Mouse (Mus musculus): ENCODE data around the gene Atp5f1.
"Not testable (repeated sequence)": the region's sequence is repeated elsewhere in the genome, so short reads cannot be mapped to it uniquely, and the experiment has no call there.

Atp5f1 gene

DNA sequence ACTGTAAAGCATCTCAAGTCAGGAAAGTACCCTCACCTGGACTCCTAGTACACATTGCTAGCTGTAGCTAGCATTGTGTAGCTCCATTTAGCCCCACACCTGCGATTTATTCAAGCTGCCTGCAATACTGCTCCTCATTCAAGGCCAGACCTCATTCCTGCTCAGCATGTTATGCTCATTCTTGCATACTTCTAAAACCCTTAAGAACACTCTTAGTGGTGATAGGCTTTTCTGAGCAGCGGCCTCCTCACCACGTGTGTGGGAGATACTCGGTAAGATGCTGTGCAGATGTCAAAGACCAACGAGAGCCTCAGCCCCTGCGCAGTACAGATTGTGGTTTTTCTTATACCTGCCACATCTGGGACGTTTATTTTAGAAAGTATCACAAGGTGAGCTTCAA, 30.1 kb downstream of the Atp5f1 start:
- DNase-seq, result no peak

DNA sequence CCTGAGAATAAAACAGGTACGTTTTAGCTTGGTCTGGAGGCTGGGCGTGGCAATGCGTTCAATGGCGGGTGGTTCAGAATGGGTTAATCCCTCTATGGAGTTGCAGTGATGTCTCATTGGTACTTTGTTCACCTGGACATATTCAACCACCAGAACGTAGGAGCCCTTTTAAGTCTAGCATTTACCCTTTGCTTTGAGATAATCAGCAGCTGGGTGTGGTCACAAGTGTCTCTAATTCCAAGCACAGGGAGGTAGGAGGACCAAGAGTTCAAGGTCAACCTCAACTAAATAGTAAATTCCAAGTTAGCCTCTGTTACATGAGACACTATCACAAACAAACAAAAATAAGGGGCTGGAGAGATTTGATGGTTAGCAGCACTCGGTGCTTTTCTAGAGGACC, 31.1 kb downstream of the Atp5f1 start:
- no peak for DNase-seq

DNA sequence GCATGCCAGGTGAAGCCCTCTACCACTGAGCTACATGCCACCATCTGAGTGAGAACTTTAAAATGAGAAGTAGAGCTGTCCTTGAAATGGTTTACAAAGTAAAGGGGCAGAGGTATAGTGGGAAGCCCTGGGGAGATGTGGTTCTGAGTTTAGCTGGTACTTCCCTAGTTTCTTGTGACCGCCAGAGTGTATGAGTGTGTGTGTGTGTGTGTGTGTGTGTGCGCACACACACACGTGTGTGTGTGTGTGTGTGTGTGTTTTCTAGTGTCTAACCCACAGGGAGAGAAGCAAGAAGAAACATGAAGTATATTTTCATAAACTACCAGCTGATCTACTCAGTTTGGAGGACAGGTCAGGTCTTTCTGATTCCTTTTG, 31.7 kb downstream of the Atp5f1 start:
- no peak for DNase-seq

DNA sequence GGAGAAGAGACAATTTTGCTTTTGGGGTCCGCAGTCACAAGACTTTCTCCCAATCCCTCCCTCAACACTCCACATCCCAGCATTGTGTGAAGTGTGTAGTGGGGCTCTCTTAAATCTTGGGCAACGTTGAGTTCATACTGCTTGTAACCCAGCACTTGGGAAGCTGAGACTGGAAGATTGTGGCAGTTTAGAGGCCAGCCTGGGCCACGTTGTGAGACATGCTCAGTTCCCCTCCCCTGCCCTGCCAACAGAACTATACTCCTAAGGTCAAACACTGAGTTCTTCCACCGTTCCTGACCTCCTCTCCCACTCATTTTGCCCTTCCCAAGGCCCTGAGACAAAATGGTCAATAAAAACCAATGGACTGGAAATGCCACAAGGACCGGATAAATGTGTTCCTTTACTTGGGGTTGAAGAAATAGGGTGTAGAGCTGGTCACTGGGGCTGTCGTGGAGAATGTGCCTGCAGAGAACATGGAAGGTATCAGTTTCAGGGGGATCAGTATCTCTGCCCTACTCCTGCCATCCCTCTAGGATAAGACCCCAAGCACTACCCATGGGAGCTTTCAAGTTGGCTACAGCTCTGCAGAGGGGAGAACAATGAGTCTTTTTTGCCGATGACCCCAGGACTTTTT, 32.2 kb downstream of the Atp5f1 start:
- no peak for DNase-seq

DNA sequence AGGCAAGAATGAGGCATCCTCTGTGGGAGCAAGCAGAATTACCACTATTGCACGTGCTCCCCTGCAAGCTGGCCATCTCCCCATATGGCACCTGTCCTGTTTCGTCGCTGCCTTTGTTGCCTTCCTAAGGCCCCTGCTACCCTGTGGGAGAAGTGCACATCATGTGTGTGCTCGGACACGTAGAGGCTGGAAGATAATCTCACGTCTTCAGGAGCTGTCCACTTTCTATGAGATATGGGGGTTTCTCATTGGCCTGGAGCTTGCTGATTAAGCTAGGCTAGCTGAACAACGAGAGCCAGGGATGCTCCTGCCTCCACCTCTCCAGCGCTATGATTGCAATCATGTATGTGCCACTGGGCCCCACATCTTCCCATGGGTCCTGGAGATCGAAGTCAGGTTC, 35.3 kb downstream of the Atp5f1 start:
- DNase-seq, result no peak

DNA sequence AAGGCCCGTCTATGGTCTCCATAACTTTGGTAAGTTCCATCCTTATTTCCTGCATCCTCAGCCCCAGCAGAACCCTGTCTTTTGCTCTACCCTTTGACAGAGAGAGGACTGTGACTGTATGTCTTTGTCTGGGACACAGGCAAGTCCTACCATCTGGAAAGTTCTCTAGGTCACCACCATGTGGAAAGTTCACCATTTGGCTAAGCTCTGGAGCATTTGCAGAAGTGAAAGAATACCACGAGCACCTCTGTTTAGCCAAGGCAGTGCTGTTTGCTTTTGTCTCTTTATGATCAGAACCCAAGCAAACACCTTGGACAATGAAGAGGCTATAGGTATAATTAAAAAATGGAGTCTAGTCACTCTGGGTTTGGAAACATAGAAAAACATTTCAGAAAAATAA, 37.9 kb downstream of the Atp5f1 start:
- DNase-seq, result no peak

DNA sequence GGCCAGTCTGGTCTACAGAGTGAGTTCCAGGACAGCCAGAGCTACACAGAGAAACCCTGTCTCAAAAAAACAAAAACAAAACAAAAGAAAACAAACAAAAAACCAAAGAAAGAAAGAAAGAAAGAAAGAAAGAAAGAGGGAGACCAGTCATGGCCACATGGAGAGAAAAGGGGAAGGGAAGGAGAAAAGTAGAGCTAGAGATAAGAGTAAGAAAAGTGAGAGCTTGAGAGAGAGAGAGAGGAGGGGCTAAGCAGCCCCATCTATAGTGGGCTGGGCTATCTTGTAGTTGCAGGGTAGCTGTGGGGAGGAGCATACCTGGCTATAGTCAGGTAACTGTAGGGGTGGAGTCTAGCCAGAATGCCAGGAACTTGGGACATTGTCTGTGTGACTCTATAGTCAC, 39.2 kb downstream of the Atp5f1 start:
- DNase-seq, result not testable (repeated sequence)

DNA sequence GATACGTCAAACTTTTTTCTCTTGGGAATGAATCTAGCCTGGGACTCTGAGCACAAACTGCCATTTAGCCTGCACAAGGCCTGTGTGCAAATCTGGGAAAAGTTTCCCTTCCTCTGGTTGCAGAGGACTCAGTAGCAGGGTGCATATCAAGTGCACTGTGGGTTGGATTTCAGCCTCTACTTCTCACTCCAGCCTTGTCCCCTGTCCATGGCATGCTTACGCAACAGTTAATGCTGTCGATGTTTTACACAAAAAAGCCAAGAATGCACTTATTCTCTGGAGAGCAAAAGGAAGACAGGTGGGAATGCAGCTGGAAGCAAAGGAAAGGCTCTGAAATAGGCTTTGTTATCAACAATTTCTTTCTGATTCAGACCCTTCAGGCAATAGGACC, 41.5 kb downstream of the Atp5f1 start:
- no peak for DNase-seq

DNA sequence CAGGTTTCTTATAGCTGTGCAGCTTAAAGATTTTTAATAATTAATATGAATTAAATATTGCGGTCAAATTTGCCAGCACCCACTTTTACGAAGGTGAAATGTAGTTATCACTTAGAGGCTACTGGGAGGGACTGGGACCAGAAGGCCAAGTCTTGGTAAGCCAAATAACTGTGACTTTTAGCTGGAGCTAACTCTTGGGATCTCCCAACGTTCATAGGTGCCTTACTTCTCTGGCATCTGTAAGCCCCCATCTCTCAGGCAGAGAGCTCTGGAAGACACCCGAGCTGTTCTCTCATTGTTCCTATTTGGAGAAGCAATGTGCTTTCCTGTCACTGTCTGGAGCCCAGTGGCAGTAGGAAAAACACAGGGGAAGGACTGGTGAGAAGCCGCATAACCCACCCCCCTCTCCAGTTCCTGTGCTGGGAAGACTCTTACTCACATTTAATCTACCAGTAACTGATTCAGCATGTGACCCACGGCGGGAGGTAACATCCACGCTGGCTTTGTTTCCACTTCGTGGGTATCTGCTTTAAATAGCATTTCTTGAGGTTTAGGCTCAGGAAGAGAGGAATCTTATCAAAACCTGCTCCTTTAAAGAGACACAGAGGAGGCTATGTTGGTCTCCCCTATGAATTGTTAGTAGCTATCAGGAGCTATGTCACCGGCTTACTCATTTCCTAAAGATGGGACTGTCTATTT, 42.1 kb downstream of the Atp5f1 start:
- DNase-seq, result no peak

DNA sequence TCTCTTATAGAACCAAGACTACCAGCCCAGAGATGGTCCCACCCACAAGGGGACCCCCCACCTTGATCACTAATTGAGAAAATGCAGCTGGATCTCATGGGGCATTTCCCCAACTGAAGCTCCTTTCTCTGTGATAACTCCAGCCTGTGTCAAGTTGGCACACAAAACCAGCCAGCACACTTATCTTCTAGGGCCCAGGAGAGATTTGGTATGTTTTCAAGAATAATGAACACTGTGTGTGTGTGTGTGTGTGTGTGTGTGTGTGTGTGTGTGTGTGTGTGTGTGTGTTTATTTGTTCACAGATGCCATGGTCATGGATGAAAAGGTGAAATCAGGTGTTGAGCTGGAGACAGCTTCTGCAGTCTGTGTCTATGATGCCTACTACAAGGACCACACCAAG, 43.4 kb downstream of the Atp5f1 start:
- DNase-seq, result not testable (repeated sequence)

DNA sequence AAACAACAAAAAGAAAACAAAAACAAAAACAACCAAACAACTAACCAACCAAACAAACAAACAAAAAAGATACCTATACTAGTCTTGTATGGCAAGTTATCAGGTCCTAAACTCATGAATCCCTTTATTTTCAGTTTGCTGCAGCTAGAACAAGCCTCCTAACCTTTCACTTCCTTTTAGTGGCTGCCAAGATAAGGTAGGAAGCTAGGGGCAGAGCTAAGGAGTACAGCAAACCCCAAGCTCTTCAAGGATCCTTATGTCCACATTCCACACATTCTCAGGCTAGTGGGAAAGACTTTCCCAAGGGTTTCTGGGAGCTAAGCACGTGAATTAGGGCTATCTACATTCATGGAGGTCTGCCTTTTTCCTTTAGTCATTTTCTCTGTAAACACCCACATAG, 44.6 kb downstream of the Atp5f1 start:
- no peak for DNase-seq

DNA sequence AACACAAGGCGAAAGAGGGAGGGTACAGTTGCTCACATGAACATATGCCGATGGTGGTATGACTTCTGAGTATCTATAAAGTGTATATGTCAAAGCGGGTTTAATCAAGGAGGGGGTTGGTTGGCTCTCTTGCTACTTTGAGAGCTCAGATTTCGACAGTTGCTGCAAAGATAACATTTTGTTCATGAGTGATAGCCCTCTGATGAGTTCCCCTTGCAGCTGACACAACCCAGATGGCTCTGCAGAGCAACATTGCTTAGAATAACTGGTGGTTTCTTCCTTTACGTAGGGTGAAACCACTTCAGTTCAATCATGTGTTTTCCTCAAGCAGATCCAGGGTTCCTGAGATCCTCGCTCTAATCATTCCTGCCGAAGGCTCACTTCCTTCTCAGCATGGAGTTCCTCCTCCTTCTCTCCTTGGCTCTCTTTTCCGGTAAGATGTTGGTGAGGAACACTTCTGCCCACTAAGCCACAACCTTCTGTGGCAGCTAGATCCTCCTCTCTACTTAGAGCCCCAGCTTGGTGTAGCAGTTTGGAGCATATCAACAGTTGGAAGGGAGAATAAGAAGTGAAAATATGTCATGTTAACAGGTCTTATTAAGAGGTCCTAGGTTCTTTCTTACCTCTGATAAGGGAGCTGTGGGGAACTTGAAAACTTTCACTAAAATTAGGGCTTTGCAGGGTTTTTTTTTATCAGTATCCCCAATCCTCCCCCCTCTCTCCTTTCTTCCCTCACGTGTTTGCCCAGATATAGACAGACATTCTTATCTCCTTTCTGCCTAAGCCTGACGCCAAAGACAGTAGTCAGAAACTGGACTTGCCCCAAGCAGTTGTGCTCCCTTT, 45.8 kb downstream of the Atp5f1 start:
- DNase-seq, result no peak

DNA sequence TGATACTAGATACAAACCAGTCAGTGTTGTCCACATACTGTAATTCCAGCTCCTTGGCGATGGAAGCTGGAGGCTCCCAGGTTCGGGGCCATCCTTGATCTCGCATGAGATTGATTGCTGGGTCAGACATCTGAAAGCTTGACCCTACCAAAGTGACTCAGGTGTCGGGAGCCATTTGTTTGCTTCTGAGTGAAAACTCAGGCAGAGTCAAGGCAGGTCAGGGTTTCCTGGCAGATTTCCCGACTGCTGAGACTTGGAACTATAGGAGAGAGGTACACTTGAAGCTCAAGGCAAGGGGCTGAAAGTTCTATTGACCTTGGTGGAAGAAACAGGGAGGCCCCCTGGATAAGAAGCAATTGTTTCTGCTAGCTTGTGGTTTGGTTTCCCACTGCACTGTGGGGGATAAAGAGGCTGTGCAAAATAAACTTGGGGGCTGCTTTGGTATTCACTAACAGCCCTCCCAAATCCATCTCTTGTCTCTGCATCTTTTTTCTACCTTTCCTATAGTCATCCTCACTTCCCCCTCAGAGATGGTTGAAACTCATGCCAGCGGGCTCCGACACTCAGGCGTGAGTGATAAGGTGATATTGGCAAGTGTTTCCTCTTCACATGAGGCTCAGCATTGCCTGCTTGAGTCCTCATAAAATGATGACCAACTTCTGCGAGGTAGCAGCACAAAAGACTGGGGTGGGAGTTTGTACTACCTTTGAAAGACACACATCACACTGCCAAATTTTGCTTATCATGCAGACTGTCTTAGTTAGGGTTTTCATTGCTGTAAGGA, 47.6 kb downstream of the Atp5f1 start:
- no peak for DNase-seq

DNA sequence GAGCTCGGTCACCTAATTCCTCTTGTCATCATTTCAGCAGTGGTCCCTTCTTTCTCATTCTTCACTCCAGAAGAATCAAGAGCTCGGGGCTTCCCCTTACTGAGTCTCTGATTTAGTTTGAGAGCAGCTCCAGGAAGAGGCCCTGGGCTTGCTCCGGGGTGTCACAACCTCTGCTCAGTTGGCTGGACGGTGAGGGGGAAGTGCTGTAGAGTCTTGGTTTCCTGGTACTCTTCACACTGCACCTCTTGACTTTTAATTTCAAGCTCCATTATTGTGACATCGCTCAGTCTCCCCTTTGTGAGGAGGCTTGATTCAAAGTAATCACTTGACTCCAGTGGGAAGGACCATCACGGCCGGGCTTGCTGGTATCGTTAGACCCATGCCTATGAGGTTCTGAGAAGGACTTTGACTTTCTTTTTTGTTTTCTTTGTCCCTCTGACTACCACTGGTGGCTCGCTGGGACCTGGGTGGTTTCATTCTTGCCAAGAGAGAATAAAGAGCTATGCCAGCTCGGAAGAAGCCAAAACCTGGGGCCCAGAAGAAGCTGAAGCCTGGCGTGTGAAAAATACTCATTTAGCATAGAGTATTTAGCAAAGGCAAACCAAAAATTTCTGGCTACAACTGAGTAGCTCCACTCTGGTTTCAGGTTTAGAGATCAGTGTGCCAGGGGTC, 49.2 kb downstream of the Atp5f1 start:
- DNase-seq, result no peak

DNA sequence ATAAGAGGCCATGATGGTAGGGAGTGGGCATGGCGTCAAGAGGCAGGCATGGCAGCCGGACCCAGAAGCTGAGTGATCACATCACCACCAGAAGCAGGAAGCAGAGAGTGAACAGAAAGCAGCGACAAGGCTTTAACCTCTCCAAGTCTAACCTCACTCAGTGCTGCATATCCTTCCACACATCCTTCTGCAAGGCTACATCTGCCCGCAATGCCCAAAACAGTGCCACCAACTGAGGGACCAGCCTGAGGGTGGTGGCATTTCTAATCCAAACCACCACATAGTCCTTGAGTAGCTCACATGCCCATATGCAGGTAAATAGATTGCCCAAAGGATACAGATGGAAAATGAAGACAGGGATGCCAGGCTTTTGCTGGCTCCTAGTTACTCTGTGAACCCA, 50.9 kb downstream of the Atp5f1 start:
- no peak for DNase-seq

DNA sequence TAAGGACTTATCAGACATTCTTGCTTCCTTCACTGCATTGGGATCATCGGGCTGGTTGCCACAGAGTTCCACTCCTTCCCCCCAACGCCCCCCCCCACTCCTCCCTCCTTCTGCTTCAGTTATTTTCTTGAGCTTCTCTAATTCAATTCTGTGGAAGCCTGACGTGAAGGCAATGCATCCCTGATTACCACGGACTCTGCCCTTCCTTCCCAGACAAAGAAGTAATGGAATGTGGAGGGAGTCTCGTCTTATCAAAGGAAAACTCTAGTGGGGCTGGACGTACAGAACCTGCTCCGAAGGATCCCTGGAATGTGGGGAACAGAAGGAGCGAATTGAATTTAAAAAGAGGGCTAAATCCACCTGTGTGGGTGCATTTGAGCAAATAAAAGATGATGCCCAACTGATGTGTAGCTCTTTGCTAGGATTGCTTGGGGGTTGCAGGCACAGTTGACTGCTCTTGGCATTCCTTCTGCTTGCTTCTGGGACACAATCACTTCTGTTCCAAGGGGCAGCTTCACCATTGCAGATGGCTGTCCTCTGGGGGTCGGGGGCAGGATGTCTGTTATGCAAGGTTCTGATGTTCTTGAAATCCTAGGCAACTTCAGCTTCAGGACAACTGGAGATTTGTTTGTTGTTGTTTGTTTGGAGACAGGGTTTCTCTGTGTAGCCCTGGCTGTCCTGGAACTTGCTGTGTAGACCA, 51.8 kb downstream of the Atp5f1 start:
- no peak for DNase-seq

DNA sequence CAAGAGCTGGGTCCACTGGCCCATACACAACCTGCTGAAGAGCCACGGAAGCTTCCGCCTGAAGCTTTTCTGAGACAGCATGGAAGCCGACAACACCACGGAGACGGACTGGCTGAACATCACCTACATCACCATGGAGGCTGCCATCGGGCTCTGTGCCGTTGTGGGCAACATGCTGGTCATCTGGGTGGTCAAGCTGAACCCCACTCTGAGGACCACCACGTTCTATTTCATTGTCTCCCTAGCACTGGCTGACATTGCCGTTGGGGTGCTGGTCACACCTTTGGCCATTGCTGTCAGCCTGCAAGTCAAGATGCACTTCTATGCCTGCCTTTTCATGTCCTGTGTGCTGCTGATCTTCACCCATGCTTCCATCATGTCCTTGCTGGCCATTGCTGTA, 55.2 kb downstream of the Atp5f1 start:
- DNase-seq, result no peak

DNA sequence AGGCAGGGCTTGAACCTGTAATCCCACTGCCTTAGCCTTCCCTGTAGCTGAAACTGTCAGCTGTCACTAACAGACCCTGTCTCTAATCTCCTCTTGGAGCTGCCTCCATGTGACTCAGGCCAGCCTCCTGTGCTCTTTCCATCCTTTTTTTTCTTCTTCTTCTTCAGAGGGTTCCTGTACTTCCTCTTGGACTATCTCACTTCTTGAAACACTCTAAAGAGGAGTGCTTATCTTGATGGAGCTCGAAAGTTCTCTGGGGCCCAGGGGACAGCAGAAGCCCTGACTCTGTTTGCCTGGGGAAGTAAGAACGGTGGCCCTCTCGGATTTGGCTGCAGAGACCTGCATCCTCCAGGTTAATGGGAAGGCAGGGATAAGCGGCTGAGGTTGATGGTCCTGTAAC, 55.7 kb downstream of the Atp5f1 start:
- DNase-seq, result no peak

DNA sequence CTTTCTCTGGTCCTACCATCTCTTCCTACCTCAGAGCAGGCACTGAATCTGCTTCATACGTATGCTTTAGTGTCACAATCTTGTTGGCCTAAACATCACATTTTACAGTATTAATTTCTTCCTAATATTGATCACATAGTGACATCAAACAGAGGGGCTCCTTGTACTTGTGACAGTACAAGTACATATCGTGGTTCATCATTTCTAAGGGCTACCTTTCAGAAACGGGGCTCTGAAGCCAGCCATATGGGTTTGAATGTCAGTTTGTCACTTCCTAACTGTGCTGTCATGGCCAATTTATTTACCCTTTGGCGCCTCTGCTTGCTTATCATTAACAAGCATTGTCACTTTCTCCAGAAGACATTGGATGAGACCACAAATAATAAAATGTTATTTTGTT, 58.4 kb downstream of the Atp5f1 start:
- DNase-seq, result no peak

DNA sequence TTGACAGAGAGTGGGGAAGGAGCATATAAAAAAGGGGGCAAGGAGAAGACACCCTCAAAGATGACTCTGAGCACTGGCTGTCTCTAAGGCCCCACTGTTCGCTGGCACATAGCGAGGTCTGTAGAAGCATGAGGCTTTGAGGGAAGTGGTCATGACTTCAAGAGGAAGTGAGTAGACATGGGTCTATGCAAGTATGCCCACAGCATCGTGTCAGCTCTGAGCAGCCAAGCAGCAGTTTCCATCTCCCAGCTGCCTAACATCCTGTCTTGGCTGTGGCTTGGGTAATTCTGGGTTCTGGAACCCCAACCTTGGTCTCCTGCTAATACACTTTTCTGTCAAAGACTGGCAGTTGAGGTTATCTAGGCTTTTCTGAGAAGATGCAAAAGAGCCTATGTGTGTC, 59.2 kb downstream of the Atp5f1 start:
- peak in 1 of 2 experiments; percentile 26 for DNase-seq

DNA sequence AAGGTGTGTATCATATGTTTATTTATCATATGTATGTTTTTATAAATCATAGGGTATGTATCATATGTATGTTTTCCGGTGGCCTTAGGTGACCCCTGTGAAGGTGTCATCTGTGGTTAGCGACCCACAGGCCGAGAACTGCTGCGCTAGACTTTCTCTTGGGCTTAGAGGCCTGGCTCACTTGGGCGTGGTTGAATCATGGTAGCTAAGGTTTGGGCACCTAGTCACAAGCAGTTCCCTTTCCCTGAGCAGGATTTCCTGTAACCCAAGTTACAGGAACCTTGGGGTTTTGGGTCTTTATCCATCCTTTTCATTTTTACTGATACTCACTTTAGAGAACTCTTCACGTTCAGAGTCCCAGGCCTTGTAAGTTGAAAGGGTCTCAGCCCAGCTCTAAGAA, 59.6 kb downstream of the Atp5f1 start:
- no peak for DNase-seq
